Mouse (Mus musculus) E14TG2a.4 (cell line): Measurements from ENCODE around the gene Eln.

Experiments used
- H3K27me3 ChIP-seq: 2 replicates; pipeline ENCODE4 v1.6.1; 2014; ENCODE audit warnings: low read length, control low read depth; ENCODE audit not compliant: insufficient read depth
- H3K36me3 ChIP-seq: 2 replicates; pipeline ENCODE4 v1.6.1; 2014; ENCODE audit warnings: low read length, control low read depth; ENCODE audit not compliant: insufficient read depth
- H3K4me1 ChIP-seq: replicated peaks from 2 replicates; pipeline ENCODE4 v1.6.1; 2014; ENCODE audit warnings: low read depth, low read length, control low read depth
- H3K4me3 ChIP-seq: replicated peaks from 2 replicates; pipeline ENCODE4 v1.5.1; 2014; ENCODE audit warnings: mild to moderate bottlenecking, low read length
- H3K9me3 ChIP-seq: 2 replicates; pipeline ENCODE4 v1.6.1; 2014; ENCODE audit warnings: low read length, control low read depth
- CTCF ChIP-seq: conservative IDR thresholded peaks from 2 replicates; pipeline ENCODE4 v1.5.1; 2014; ENCODE audit warnings: low read length
- NANOG ChIP-seq: IDR thresholded peaks from 2 replicates; pipeline ENCODE4 v1.6.1; 2014; ENCODE audit warnings: borderline replicate concordance, low read length, mixed read lengths
- POU5F1 ChIP-seq: IDR thresholded peaks from 2 replicates; pipeline ENCODE4 v1.6.1; 2014; ENCODE audit warnings: low read length, borderline replicate concordance

The Eln gene

DNA sequence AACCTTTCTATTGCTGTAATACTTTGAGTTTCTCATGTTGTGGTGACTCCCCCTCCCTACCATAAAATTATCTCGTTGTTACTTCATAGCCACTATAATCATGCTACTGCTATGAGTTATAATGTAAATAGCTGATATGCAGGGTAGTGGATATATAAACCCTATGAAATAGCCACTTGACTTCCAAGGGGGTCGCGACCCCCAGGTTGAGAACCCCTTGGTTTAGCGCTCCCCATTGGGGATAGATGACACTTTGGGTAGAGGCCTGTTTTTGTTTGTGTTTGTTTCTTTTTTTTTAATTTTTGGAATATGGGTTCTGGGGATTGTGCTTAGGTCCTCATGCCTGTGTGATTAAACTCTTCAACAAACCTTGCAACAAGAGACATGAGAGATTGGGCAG lies 21.8 kb downstream of the Eln start:
- Histone ChIP-seq H3K4me1 (peaks cover 33% of the 10 kb centered on the region), H3K4me3 (no peak overlapping the region), H3K27me3 (peaks cover 36% of the 10 kb centered on the region), H3K36me3 (no peaks in the 10 kb centered on the region), H3K9me3 (no peaks in the 10 kb centered on the region)
- TF ChIP-seq CTCF (no peak), NANOG (no peak)

DNA sequence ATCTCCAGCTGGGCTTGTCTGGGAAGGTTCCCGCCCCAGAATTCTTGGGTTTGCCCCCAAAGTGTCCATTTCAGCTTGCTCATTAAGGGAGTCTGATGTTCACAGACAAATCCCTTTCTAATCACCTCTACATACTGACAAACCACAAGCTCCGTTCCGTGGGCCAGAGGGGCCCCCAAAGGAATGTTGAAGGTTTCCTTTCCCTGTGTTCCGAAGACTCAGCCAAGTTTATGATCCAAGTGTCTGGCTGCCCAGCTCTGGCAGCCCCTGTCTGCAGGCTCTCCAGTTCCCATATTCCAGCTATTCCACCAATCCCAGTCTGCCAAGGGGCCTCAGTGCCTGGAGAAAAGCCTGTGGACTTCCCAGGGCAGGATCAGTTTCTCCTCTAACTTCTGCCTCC lies 27.1 kb downstream of the Eln start:
- H3K36me3 ChIP-seq: no peaks in the 10 kb centered on the region
- H3K27me3 ChIP-seq: peaks cover 45% of the 10 kb centered on the region
- peaks cover 7% of the 10 kb centered on the region; the same call in 1 of the 2 replicates for H3K4me1 ChIP-seq
- H3K9me3 ChIP-seq: peaks cover 14% of the 10 kb centered on the region
- H3K4me3 ChIP-seq: no peak overlapping the region
- TF ChIP-seq CTCF: no peak
- TF ChIP-seq POU5F1: no peak
- no peak for TF ChIP-seq NANOG

DNA sequence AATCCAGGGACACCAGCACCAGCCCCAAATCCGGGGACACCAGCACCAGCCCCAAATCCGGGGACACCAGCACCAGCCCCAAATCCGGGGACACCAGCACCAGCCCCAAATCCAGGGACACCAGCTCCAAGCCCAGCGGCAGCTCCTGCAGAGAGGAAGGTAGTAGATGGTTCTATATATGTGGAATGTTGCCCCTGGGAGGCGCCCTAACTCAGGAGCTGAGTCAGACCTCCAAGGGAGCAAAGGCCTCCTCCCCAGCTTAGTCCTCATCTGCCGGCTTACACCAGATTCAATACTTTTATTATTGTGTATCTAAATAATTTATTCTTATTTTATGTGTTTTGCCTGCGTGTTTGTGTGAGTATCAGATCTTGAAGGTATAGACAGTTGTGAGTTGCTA lies 36.0 kb downstream of the Eln start:
- Histone ChIP-seq H3K9me3 (no peaks in the 10 kb centered on the region), H3K27me3 (peaks cover 23% of the 10 kb centered on the region), H3K36me3 (no peaks in the 10 kb centered on the region), H3K4me1 (no peaks in the 10 kb centered on the region), H3K4me3 (no peak overlapping the region)
- TF ChIP-seq POU5F1 (no peak), NANOG (no peak), CTCF (no peak)

DNA sequence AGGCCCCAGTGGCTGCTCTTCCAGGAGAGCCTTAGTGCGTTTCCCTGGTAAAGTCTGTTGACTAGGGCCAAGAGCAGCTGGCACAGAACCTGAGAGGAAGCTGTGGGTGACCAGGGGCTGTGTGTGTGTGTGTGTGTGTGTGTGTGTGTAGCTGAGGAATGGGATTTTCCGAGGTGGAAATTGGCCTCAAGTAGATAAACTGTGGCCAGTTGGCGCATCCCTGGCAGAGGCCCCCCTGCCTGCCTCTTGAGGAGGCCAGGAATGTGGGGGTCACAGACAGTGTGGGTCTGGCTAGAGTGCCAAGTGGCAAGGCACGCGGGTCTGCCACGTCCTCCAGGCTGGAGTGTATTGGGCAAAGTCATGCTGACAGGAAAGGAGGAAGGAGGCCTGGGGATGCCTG lies 37.8 kb downstream of the Eln start:
- Histone ChIP-seq H3K36me3 (no peaks in the 10 kb centered on the region), H3K4me1 (no peaks in the 10 kb centered on the region), H3K9me3 (no peaks in the 10 kb centered on the region), H3K4me3 (no peak overlapping the region), H3K27me3 (peaks cover 24% of the 10 kb centered on the region)
- TF ChIP-seq POU5F1 (no peak), NANOG (no peak), CTCF (no peak)

DNA sequence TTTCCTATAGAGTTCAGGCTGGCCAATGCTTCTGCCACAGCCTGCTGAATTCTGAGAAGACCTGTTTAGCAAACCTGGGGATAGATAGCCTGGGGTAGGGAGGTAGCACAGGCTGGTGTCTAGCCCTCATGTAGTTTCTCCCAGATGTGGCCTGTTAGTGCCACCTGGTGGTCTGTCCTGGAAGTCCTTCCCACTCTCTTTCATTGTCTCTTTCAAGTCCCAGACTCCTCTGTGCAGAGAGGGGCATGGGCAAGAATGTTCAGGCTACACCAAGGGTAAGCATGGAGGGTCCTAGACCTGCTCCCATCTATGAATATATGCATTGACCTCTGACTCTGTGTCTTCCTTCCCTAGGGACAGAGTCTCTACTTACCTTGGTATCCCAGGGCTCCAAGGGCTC lies 43.0 kb downstream of the Eln start:
- Histone ChIP-seq H3K4me3 (no peak overlapping the region), H3K27me3 (peaks cover 44% of the 10 kb centered on the region), H3K9me3 (peaks cover 16% of the 10 kb centered on the region), H3K4me1 (no peaks in the 10 kb centered on the region), H3K36me3 (no peaks in the 10 kb centered on the region)
- TF ChIP-seq CTCF: peak; percentile 76
- TF ChIP-seq POU5F1: no peak

DNA sequence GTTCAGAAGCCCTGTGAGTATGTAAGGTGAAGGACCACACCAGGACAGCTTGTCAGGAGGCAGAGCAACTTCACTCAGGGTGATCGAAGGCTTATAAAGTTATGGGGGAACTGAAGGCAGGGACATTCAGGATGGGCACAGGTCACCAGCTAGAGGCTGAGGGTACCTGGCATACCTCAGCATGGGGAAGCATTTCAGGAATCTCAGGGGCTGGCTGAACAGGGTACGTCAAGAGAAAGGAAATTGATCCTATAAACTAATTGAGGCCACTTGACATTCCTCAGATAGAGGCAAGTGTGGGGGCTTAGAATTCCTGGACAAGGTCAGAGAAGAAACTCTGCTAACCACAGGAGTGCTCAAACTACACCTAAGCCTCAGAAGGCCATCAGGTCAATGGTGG lies 51.6 kb downstream of the Eln start:
- no peaks in the 10 kb centered on the region; the same call in 1 of the 2 replicates for H3K4me1 ChIP-seq
- no peak overlapping the region for H3K4me3 ChIP-seq
- peaks cover 13% of the 10 kb centered on the region for H3K27me3 ChIP-seq
- no peaks in the 10 kb centered on the region for H3K36me3 ChIP-seq
- no peak for TF ChIP-seq NANOG
- no peak for TF ChIP-seq CTCF
- no peak for TF ChIP-seq POU5F1
- H3K9me3 ChIP-seq: peaks cover 12% of the 10 kb centered on the region

- Histone ChIP-seq H3K9me3 (peaks cover 9% of the 10 kb centered on the region), H3K27me3 (peaks cover 13% of the 10 kb centered on the region), H3K4me1 (no peaks in the 10 kb centered on the region; the same call in 1 of the 2 replicates), H3K4me3 (no peak overlapping the region), H3K36me3 (no peaks in the 10 kb centered on the region)
- TF ChIP-seq CTCF: peak; percentile 45
- TF ChIP-seq POU5F1: no peak
Observed at GRCm38 (mm10) chr5:134695082-134695481, 52.0 kb downstream of the Eln start.

- no peak overlapping the region for H3K4me3 ChIP-seq
- peaks cover 4% of the 10 kb centered on the region for H3K27me3 ChIP-seq
- H3K36me3 ChIP-seq: no peaks in the 10 kb centered on the region
- TF ChIP-seq NANOG (no peak), POU5F1 (no peak), CTCF (no peak)
- no peaks in the 10 kb centered on the region for H3K9me3 ChIP-seq
- H3K4me1 ChIP-seq: peaks cover 8% of the 10 kb centered on the region
Observed at GRCm38 (mm10) chr5:134692704-134693103, 54.4 kb downstream of the Eln start.

DNA sequence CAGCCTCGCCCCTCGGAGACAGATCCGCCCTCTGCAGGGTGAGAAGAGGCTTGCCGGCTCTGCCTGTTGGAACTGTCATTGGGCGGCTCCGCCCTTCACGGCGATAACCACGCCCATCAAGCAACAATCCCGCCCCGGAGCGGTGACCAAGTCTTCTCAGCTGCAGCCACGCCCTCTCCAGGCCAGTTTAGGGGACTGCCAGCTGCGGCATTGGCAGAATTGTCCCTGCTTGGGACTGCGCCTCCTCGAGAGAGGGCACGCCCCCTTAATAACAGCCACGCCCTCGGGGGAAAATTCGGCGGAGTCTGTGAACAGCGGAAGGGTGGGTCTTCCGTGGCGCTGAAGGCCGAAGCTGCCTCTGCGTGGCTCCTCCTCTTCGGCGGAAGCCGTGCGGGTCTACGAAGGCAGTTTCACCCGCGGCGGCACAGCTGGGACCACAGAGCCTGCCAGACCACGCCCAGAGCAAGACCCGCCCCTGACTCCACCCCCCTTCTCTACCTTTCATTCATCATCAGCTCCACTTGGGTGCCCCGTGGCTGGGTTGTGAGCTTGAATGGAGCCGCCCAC lies 58.3 kb downstream of the Eln start:
- Histone ChIP-seq H3K36me3 (peaks cover 29% of the 10 kb centered on the region), H3K27me3 (peaks cover 19% of the 10 kb centered on the region), H3K4me3 (peak overlapping the region; percentile 91), H3K4me1 (peaks cover 17% of the 10 kb centered on the region), H3K9me3 (no peaks in the 10 kb centered on the region)
- TF ChIP-seq POU5F1: no peak
- TF ChIP-seq CTCF: peak; percentile 15
- no peak for TF ChIP-seq NANOG

DNA sequence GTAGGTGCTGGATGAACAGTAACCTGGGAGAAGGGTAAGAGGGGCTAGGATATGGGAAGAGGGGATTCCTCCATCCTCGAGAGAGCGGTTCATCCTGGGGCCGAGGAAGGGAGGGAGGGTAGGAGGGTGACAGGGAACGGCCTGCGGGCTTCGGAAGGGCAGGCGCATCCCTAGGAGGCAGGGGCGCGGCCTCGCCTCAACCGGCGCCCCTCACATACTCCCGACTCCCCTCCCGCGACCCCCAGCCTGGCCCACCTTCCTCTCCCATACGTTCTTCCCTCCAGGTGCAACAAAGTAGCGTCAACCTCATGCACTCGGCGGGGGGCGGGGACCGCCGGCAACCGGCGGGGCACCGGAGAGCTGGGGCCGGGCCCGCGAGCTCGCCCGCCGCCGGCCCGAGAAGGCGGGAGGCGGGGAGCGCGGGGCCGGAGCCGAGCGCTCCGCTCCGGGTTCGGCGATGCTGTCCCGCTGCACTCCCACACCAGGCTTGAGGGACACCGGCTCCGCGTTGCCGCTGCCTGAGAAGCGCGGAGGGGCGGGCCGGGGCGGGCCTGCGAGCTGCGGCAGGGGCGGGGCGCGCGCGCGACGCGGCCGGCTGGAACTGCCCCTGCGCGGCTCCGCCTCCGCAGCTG lies 58.9 kb downstream of the Eln start, which contains the start of gene Limk1:
Gene Limk1 (minus strand): TSS at position 513 of the 632 bp plus-strand sequence.
- H3K27me3 ChIP-seq: peaks cover 19% of the 10 kb centered on the region
- no peaks in the 10 kb centered on the region for H3K9me3 ChIP-seq
- H3K36me3 ChIP-seq: peaks cover 30% of the 10 kb centered on the region

More for the DNA sequence above, 58.9 kb downstream of the Eln start, which contains the start of gene Limk1:
- peak within 1 kb of the TSS; percentile 91 for H3K4me3 ChIP-seq
- H3K4me1 ChIP-seq: peaks cover 17% of the 10 kb centered on the region
- no peak for TF ChIP-seq NANOG
- no peak for TF ChIP-seq POU5F1
- no peak for TF ChIP-seq CTCF
